Mouse (Mus musculus) embryonic facial prominence, embryonic 14.5 days (tissue): ENCODE results near the gene Atp8a2. TPM values are rescaled to one million over a fixed set of nuclear protein-coding genes. Genes with fewer than 3 reads are reported as not detected.

Source experiments
- ATAC-seq: fragments of 200-750 bp; cut with Nextera tagmentation; 2 replicates; pipeline ENCODE4 v1.8.0; 2017; ENCODE audit warnings: low read depth, moderate number of reproducible peaks, moderate TSS enrichment
- DNase-seq: peaks from one replicate; pipeline ENCODE4 v3.0.0-alpha.2; 2015; ENCODE audit warnings: low spot score
- H3K27ac ChIP-seq: fragments of 300-500 bp; sonication (generic); replicated peaks from 2 replicates; pipeline ENCODE4 v1.5.1; 2014; ENCODE audit warnings: low read depth, mild to moderate bottlenecking, low read length, moderate library complexity
- H3K27me3 ChIP-seq: fragments of 300-500 bp; sonication (generic); replicated peaks from 2 replicates; pipeline ENCODE4 v1.6.1; 2014; ENCODE audit warnings: low read length; ENCODE audit not compliant: control insufficient read depth, insufficient read depth
- H3K36me3 ChIP-seq: fragments of 300-500 bp; sonication (generic); 2 replicates; pipeline ENCODE4 v1.6.1; 2014; ENCODE audit warnings: low read length, mixed read lengths; ENCODE audit not compliant: control insufficient read depth, insufficient read depth
- H3K4me1 ChIP-seq: fragments of 300-500 bp; sonication (generic); 2 replicates; pipeline ENCODE4 v1.6.1; 2014; ENCODE audit warnings: antibody characterized with exemption, low read length; ENCODE audit not compliant: control insufficient read depth, insufficient read depth
- H3K4me2 ChIP-seq: fragments of 300-500 bp; sonication (generic); 2 replicates; pipeline ENCODE4 v1.6.1; 2014; ENCODE audit warnings: low read depth, mild to moderate bottlenecking, low read length, moderate library complexity, mixed read lengths
- H3K4me3 ChIP-seq: fragments of 300-500 bp; sonication (generic); 2 replicates; pipeline ENCODE4 v1.5.1; 2014; ENCODE audit warnings: low read depth, mild to moderate bottlenecking, low read length
- H3K9ac ChIP-seq: fragments of 300-500 bp; sonication (generic); 2 replicates; pipeline ENCODE4 v1.6.1; 2014; ENCODE audit warnings: low read depth, mild to moderate bottlenecking, low read length, moderate library complexity, mixed read lengths
- H3K9me3 ChIP-seq: fragments of 300-500 bp; sonication (generic); 2 replicates; pipeline ENCODE4 v1.6.1; 2016; ENCODE audit warnings: low read length; ENCODE audit not compliant: control insufficient read depth
- WGBS: fragments of 180-500 bp; shearing (Covaris S2); extraction: QIAGEN DNeasy Blood & Tissue Kit; methylation state at CpG from one replicate; pipeline ENCODE4 v1.1.7; 2014; 5-methylcytosine and 5-hydroxymethylcytosine counted together
- polyA plus RNA-seq: library from polyadenylated mRNA; unstranded; fragments of >200 nt; fragmentation: Nextera tagmentation; extraction: Ambion mirVana; gene quantifications from 2 replicates; pipeline ENCODE4 v1.2.1, GENCODE M21; 2014

The Atp8a2 gene
- polyA plus RNA-seq, 1 experiment from 2014 or later = 3.6 TPM

GRCm38 (mm10) chr14:59646826-59647697 lies 549.9 kb downstream of the Atp8a2 start:
- Histone ChIP-seq H3K4me2 (no peak overlapping the region), H3K9ac (no peak overlapping the region), H3K27ac (0 out of 2 replicates have a peak overlapping the region, but pooled peaks have one; percentile 39), H3K36me3 (no peaks in the 10 kb centered on the region), H3K9me3 (no peaks in the 10 kb centered on the region), H3K4me3 (no peak overlapping the region), H3K27me3 (no peaks in the 10 kb centered on the region), H3K4me1 (peaks cover 11% of the 10 kb centered on the region; the same call in 1 of the 2 replicates)
- DNase-seq = peak; percentile 61
- 54% methylated on average over 16 of the region's 16 CpGs for WGBS
- ATAC-seq = peak; percentile 66

GRCm38 (mm10) chr14:59644896-59645295 lies 552.1 kb downstream of the Atp8a2 start:
- no peaks in the 10 kb centered on the region for H3K9me3 ChIP-seq
- H3K4me1 ChIP-seq = peaks cover 11% of the 10 kb centered on the region; the same call in 1 of the 2 replicates
- no peak overlapping the region for H3K27ac ChIP-seq
- WGBS = 71% methylated on average over 3 of the region's 3 CpGs
- ATAC-seq (no peak), DNase-seq (no peak)
- H3K27me3 ChIP-seq = no peaks in the 10 kb centered on the region
- no peak overlapping the region for H3K4me2 ChIP-seq
- no peaks in the 10 kb centered on the region for H3K36me3 ChIP-seq
- no peak overlapping the region for H3K4me3 ChIP-seq
- H3K9ac ChIP-seq = no peak overlapping the region

- Histone ChIP-seq H3K27me3 (no peaks in the 10 kb centered on the region), H3K4me3 (no peak overlapping the region), H3K9ac (no peak overlapping the region), H3K36me3 (no peaks in the 10 kb centered on the region), H3K9me3 (no peaks in the 10 kb centered on the region), H3K27ac (no peak overlapping the region), H3K4me1 (peaks cover 11% of the 10 kb centered on the region), H3K4me2 (no peak overlapping the region)
- WGBS = 83% methylated on average over 1 of the region's 1 CpGs
- no peak for ATAC-seq
- no peak for DNase-seq
These were observed 552.8 kb downstream of the Atp8a2 start for GRCm38 (mm10) chr14:59644166-59644565.

GRCm38 (mm10) chr14:59643582-59643981 lies 553.4 kb downstream of the Atp8a2 start:
- no peak overlapping the region for H3K4me3 ChIP-seq
- no peaks in the 10 kb centered on the region for H3K9me3 ChIP-seq
- 57% methylated on average over 12 of the region's 12 CpGs for WGBS
- H3K9ac ChIP-seq = no peak overlapping the region
- no peaks in the 10 kb centered on the region for H3K36me3 ChIP-seq
- peak; percentile 51 for DNase-seq
- H3K27me3 ChIP-seq = no peaks in the 10 kb centered on the region
- no peak for ATAC-seq
- no peak overlapping the region for H3K4me2 ChIP-seq
- H3K4me1 ChIP-seq = peaks cover 11% of the 10 kb centered on the region
- H3K27ac ChIP-seq = no peak overlapping the region

DNA sequence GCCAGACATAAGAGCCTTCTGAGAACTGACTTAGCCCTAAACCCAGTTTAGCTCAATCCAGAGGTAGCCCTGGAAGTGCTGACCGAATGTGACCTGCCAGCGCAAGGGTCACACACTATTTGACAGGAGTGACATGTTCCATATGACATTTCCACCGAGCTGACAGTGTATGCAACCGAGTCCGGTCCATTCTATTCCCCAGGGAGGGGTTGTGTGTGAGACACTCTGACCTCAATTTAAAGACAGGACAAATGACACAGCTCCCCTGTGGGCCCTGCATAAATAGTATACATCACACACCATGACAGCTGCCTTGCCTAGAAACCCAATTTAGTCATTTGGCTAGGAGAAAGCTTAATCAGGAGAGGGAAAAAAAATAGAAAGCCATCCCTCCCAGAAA lies 555.1 kb downstream of the Atp8a2 start:
- no peaks in the 10 kb centered on the region for H3K9me3 ChIP-seq
- no peak overlapping the region for H3K4me3 ChIP-seq
- DNase-seq (peak; percentile 52), ATAC-seq (no peak)
- no peak overlapping the region for H3K4me2 ChIP-seq
- H3K36me3 ChIP-seq = no peaks in the 10 kb centered on the region
- no peaks in the 10 kb centered on the region for H3K27me3 ChIP-seq
- no peak overlapping the region for H3K9ac ChIP-seq
- peaks cover 3% of the 10 kb centered on the region for H3K4me1 ChIP-seq
- WGBS = 26% methylated on average over 5 of the region's 5 CpGs
- no peak overlapping the region for H3K27ac ChIP-seq

DNA sequence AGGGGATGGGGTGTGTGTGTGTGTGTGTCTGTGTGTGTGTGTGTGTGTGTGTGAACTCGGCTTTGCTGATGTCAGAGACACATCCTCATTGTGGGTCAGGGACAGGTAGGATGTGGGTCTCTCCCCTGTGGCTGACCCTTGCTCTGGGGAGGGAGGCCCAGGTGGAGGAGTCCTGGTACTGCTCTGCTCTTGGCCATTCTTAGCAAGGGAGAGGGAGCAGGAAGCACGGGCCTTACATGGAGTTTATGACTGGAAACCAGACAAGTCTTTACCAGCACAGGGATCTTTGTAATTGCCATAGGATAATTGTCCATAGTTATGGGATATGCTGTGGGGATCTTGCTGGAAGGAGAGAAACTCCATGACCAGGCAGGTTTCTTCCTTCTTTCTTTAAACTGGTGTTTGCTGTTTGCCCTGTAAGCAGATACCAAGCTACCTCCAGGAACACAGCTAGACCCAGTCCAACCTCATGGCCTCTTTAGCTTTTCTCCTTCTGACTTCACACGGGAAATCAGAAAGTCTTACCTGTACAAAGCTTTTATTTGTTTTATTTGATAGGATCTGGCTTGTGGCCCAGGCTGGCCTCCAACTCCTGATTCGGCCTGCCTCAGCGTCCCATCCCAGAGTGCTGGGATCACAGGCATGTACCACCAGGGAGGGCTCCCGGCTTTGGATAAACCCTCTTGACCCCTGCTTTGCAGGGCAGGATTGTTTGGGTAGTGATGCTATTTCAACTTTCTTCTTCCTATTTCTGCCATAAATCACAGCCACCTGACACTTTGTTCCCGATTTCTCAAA lies 557.9 kb downstream of the Atp8a2 start:
- H3K4me3 ChIP-seq = no peak overlapping the region
- 47% methylated on average over 7 of the region's 7 CpGs for WGBS
- no peak overlapping the region for H3K4me2 ChIP-seq
- no peak overlapping the region for H3K27ac ChIP-seq
- H3K27me3 ChIP-seq = no peaks in the 10 kb centered on the region
- no peaks in the 10 kb centered on the region for H3K9me3 ChIP-seq
- DNase-seq = no peak
- H3K9ac ChIP-seq = no peak overlapping the region
- no peaks in the 10 kb centered on the region for H3K36me3 ChIP-seq
- H3K4me1 ChIP-seq = peaks cover 3% of the 10 kb centered on the region
- ATAC-seq = no peak; the same call in 1 of the 2 replicates

GRCm38 (mm10) chr14:59633988-59634387 lies 563.0 kb downstream of the Atp8a2 start:
- Histone ChIP-seq H3K4me2 (no peak overlapping the region), H3K4me1 (0 out of 2 replicates have a peak, but pooled peaks cover 4% of the 10 kb centered on the region), H3K27ac (no peak overlapping the region), H3K9ac (no peak overlapping the region), H3K27me3 (no peaks in the 10 kb centered on the region), H3K36me3 (peaks cover 21% of the 10 kb centered on the region; the same call in 1 of the 2 replicates), H3K9me3 (no peaks in the 10 kb centered on the region), H3K4me3 (no peak overlapping the region)
- ATAC-seq (no peak), DNase-seq (no peak)
- whole genome bisulfite sequencing = 71% methylated on average over 9 of the region's 9 CpGs

DNA sequence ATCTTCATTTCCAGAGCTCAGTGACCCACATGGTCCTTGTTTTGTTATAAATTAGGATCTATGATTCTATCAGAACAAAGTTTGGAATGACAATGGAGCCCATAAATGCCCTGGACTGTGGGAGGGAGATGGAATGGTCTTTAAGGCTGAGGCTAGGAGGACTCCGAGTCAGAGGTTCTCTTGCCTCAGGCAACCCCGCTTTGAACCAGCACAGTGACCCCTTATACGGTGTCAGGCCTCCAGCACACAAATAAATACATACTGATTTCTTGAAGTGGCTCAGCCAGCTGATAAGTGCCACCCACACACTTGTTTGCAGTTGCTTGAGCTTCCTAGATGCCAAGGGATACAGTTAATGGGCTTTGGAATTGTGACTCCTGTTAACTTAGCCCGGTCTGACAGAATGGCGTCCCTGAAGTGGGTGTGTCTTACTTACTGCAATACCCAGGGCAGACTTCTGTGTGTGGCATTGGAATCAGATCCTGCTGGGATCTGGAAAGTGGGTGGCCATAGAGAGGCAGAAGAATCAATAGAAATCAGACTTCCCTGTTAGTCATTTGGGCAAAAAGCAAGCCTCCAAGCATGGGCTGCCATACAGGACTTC lies 563.6 kb downstream of the Atp8a2 start:
- Histone ChIP-seq H3K4me3 (no peak overlapping the region), H3K9me3 (no peaks in the 10 kb centered on the region), H3K36me3 (peaks cover 21% of the 10 kb centered on the region; the same call in 1 of the 2 replicates), H3K27me3 (no peaks in the 10 kb centered on the region), H3K27ac (no peak overlapping the region), H3K4me1 (0 out of 2 replicates have a peak, but pooled peaks cover 4% of the 10 kb centered on the region), H3K9ac (no peak overlapping the region), H3K4me2 (no peak overlapping the region)
- WGBS = 70% methylated on average over 5 of the region's 5 CpGs
- ATAC-seq = no peak
- no peak for DNase-seq
